In the genomic region with DNA sequence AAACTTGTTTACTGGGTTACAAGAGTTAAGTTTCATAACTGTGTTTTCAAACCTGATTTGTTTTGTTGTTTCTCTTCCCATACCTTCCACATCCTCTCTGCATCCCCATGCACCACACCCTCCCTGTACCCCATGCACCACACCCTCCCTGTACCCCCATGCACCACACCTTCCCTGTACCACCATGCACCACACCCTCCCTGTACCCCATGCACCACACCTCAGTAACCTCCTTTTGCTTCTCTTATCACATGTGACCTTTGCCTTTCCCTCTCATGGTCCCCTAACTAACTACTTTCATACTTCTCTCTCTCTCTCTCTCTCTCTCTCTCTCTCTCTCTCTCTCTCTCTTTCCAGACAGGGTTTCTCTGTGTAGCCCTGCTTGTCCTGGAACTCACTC, we compare ENCODE assay signal across 30 mouse cellular contexts. TPM values are rescaled to one million over a fixed set of nuclear protein-coding genes. Genes with fewer than 3 reads are reported as not detected.
DNase-seq lines count a peak whose midpoint lies in the region; ATAC-seq and TF ChIP-seq lines count a peak whose summit lies in the region.
"Had no signal": no experiment of that assay in that cellular context is flagged by ENCODE, and none has a peak within 500 bp of the region (broad histone marks: within the 10 kb centered on the region; RNA-seq: fewer than 3 reads in every experiment).

No protein-coding gene starts in this region.

- no peak for DNase-seq in stomach, postnatal 0 days (ENCODE audit: low spot score)
- no peak for DNase-seq in thymus, postnatal 25 days
- DNase-seq: adrenal gland, adult 8-10 months; adrenal gland, postnatal 14 days; adrenal gland, postnatal 36 days; B cell, adult 2 months; cerebellum, adult 11 months; cerebellum, adult 18-20 months; cerebellum, adult 8-10 months; cerebellum, adult 9-11 months; cerebellum, postnatal 14 days; cerebellum, postnatal 36 days; embryo, embryonic 11 days had no signal

- H3K4me1 ChIP-seq in megakaryocyte, embryonic 14.5 days, result no peaks in the 10 kb centered on the region
- no peaks in the 10 kb centered on the region; the same call in 1 of the 2 replicates for H3K4me1 ChIP-seq in intestine, postnatal 0 days (replicated peaks; ENCODE audit: control insufficient read depth, insufficient read depth, low read length)
- no peaks in the 10 kb centered on the region for H3K4me1 ChIP-seq in stomach, postnatal 0 days (replicated peaks; ENCODE audit: control insufficient read depth, insufficient read depth)
- H3K4me1 ChIP-seq: embryonic facial prominence, embryonic 13.5 days; embryonic facial prominence, embryonic 15.5 days; forebrain, embryonic 10.5 days; forebrain, embryonic 12.5 days; forebrain, embryonic 15.5 days had no signal

- TF ChIP-seq CTCF in intestine, postnatal 0 days (IDR thresholded peaks at IDR 0.05; ENCODE audit: low read depth), result no peak
- no peak for TF ChIP-seq CTCF in stomach, postnatal 0 days (IDR thresholded peaks at IDR 0.05; ENCODE audit: low read depth)

- no peak overlapping the region for H3K27ac ChIP-seq in intestine, postnatal 0 days (ENCODE audit: low read depth, low read length)
- no peak overlapping the region for H3K27ac ChIP-seq in stomach, postnatal 0 days (replicated peaks)
- H3K27ac ChIP-seq: embryonic facial prominence, embryonic 13.5 days; embryonic facial prominence, embryonic 15.5 days; forebrain, embryonic 10.5 days; forebrain, embryonic 12.5 days; forebrain, embryonic 15.5 days had no signal

- no peaks in the 10 kb centered on the region for H3K36me3 ChIP-seq in megakaryocyte, embryonic 14.5 days (replicated peaks; ENCODE audit: low read length)
- no peaks in the 10 kb centered on the region for H3K36me3 ChIP-seq in intestine, postnatal 0 days (ENCODE audit: control insufficient read depth, insufficient read depth)
- H3K36me3 ChIP-seq in stomach, postnatal 0 days (ENCODE audit: control insufficient read depth, insufficient read depth, low read length), result no peaks in the 10 kb centered on the region
- H3K36me3 ChIP-seq: embryonic facial prominence, embryonic 13.5 days; embryonic facial prominence, embryonic 15.5 days; forebrain, embryonic 10.5 days; forebrain, embryonic 12.5 days; forebrain, embryonic 15.5 days; G1E had no signal

- no peak for TF ChIP-seq EP300 in stomach, postnatal 0 days (optimal IDR thresholded peaks at IDR 0.05)

- peaks cover 25% of the 10 kb centered on the region for H3K27me3 ChIP-seq in megakaryocyte, embryonic 14.5 days (replicated peaks)
- no peaks in the 10 kb centered on the region for H3K27me3 ChIP-seq in intestine, postnatal 0 days (replicated peaks; ENCODE audit: control insufficient read depth, insufficient read depth, low read length)
- no peaks in the 10 kb centered on the region for H3K27me3 ChIP-seq in stomach, postnatal 0 days (ENCODE audit: control insufficient read depth, insufficient read depth, low read length)
- H3K27me3 ChIP-seq: forebrain, embryonic 12.5 days; forebrain, embryonic 15.5 days had no signal

- no peak overlapping the region for H3K4me2 ChIP-seq in intestine, postnatal 0 days (replicated peaks; ENCODE audit: low read depth)
- no peak overlapping the region for H3K4me2 ChIP-seq in stomach, postnatal 0 days (replicated peaks; ENCODE audit: low read depth)
- H3K4me2 ChIP-seq: embryonic facial prominence, embryonic 13.5 days; embryonic facial prominence, embryonic 15.5 days; forebrain, embryonic 12.5 days; forebrain, embryonic 15.5 days had no signal

- ATAC-seq in megakaryocyte, adult 5-6 weeks (ENCODE audit: poor library complexity, severe bottlenecking), result no peak
- ATAC-seq in intestine, postnatal 0 days, result peak; percentile 92
- peak; percentile 82; the same call in 1 of the 2 replicates for ATAC-seq in stomach, postnatal 0 days (ENCODE audit: low FRiP score, low TSS enrichment)
- ATAC-seq in cerebellum, adult (ENCODE audit: insufficient number of reproducible peaks, low FRiP score, low TSS enrichment), result no peak
- ATAC-seq: activated CD4-positive, CD25-positive, alpha-beta regulatory T cell, adult 4 months; CD4-positive, CD25-positive, alpha-beta regulatory T cell, adult 4 months; forebrain, embryonic 15.5 days; Patski had no signal

- peak overlapping the region; percentile 53 for H3K4me3 ChIP-seq in megakaryocyte, embryonic 14.5 days (replicated peaks)
- no peak overlapping the region for H3K4me3 ChIP-seq in intestine, postnatal 0 days (ENCODE audit: low read depth, low read length)
- H3K4me3 ChIP-seq in stomach, postnatal 0 days (ENCODE audit: low read depth, low read length), result no peak overlapping the region
- H3K4me3 ChIP-seq: embryonic facial prominence, embryonic 13.5 days; embryonic facial prominence, embryonic 15.5 days; erythroblast, embryonic 14.5 days; forebrain, embryonic 10.5 days; forebrain, embryonic 12.5 days; forebrain, embryonic 15.5 days had no signal

- no peaks in the 10 kb centered on the region for H3K9me3 ChIP-seq in megakaryocyte, embryonic 14.5 days
- H3K9me3 ChIP-seq in intestine, postnatal 0 days (ENCODE audit: control insufficient read depth), result no peaks in the 10 kb centered on the region
- H3K9me3 ChIP-seq in stomach, postnatal 0 days (ENCODE audit: control insufficient read depth, low read length), result no peaks in the 10 kb centered on the region
- H3K9me3 ChIP-seq: embryonic facial prominence, embryonic 13.5 days; embryonic facial prominence, embryonic 15.5 days; forebrain, embryonic 10.5 days; forebrain, embryonic 12.5 days; forebrain, embryonic 15.5 days; G1E had no signal

- H3K9ac ChIP-seq in intestine, postnatal 0 days (ENCODE audit: low read depth, low read length), result no peak overlapping the region
- H3K9ac ChIP-seq in stomach, postnatal 0 days (ENCODE audit: low read length), result no peak overlapping the region
- H3K9ac ChIP-seq: embryonic facial prominence, embryonic 13.5 days; embryonic facial prominence, embryonic 15.5 days; forebrain, embryonic 12.5 days; forebrain, embryonic 15.5 days; forebrain, postnatal 0 days had no signal

RNA-seq across cellular contexts. Expression of a gene that starts 10.5 kb away (rescaled TPM):
- polyA plus RNA-seq in megakaryocyte, embryonic 14.5 days (2012; ENCODE audit: insufficient read depth, low replicate concordance), result not detected in 2 replicates
- total RNA-seq in megakaryocyte, adult 5-6 weeks (2015), result 0.11 TPM in 1 of 2 replicates, not detected in the other
- not detected in 2 replicates for total RNA-seq in megakaryocyte, adult 5-6 weeks (2017)
- polyA plus RNA-seq in intestine, postnatal 0 days (2015; fragmentation: Nextera tagmentation; extraction: Ambion mirVana), result 1.9 and 3.8 TPM in 2 replicates
- polyA plus RNA-seq in stomach, postnatal 0 days (2015; fragmentation: Nextera tagmentation; extraction: Ambion mirVana), result 192 and 213 TPM in 2 replicates
- total RNA-seq: CH12.LX; common myeloid progenitor, adult 5-6 weeks; G1E had no signal
- polyA plus RNA-seq: activated CD4-positive, CD25-positive, alpha-beta regulatory T cell, adult 4 months; CD4-positive, CD25-positive, alpha-beta regulatory T cell, adult 4 months; erythroblast, embryonic 14.5 days; G1E had no signal

Comparison
In these comparisons a context has a peak if more than half of its experiments do, and no peak if none do; other contexts are left out.
1. ATAC-seq: peak in intestine, postnatal 0 days (single experiment) and stomach, postnatal 0 days (single experiment); none in megakaryocyte, adult 5-6 weeks (single experiment) and cerebellum, adult (single experiment).
2. RNA of a gene that starts 10.5 kb away (polyA plus RNA-seq): 192 to 213 TPM in stomach, postnatal 0 days; 1.9 to 3.8 TPM in intestine, postnatal 0 days and not detected in megakaryocyte, embryonic 14.5 days; every median in the first group is over 10 times any median in the second.